Mouse (Mus musculus): Measurements from ENCODE around the gene Myo1d. TPM values are rescaled to one million over a fixed set of nuclear protein-coding genes. Genes with fewer than 3 reads are reported as not detected.

The Myo1d gene
- polyA plus RNA-seq (2014; fragmentation: Illumina TruSeq; extraction: RNeasy Lipid Tissue Mini Kit (QIAGEN cat#74804); ENCODE audit: low read depth, low replicate concordance) = 49.7 TPM

GRCm38 (mm10) chr11:80779527-80780344 lies at the start of gene Myo1d:
Gene Myo1d, minus strand, starts transcription at chr11:80780025.

GRCm38 (mm10) chr11:80809993-80810821 lies 30.4 kb upstream of the Myo1d start, which contains the start of gene Tmem98:
Gene Tmem98, plus strand, starts transcription at chr11:80810175.

GRCm38 (mm10) chr11:80476222-80477189 lies 303.3 kb downstream of the Myo1d start, which contains the start of gene Cdk5r1:
Gene Cdk5r1, plus strand, starts transcription at chr11:80477023.

Other genes starting within 250 kb of the Myo1d start
- 26.9 TPM for gene Tmem98, start 30.1 kb upstream of the Myo1d start, polyA plus RNA-seq (2014; fragmentation: Illumina TruSeq; extraction: RNeasy Lipid Tissue Mini Kit (QIAGEN cat#74804); ENCODE audit: low read depth, low replicate concordance)
- gene Spaca3, start 78.3 kb upstream of the Myo1d start, polyA plus RNA-seq (2014; fragmentation: Illumina TruSeq; extraction: RNeasy Lipid Tissue Mini Kit (QIAGEN cat#74804); ENCODE audit: low read depth, low replicate concordance) = not detected

Measured in adrenal gland, adult 10 weeks (tissue).